Mouse (Mus musculus) hindbrain, embryonic 14.5 days (tissue): ENCODE measurements at regions not wholly inside any gene's neighbourhood (a gene's known extent, or its start where the extent isn't known, plus 50 kb on each side); places are given as distances from the start of the nearest gene placed in this dataset.

Source experiments
- ATAC-seq: fragments of 200-750 bp; cut with Nextera tagmentation; 2 replicates; pipeline ENCODE4 v1.8.0; 2017; ENCODE audit warnings: moderate number of reproducible peaks, mild to moderate bottlenecking, moderate TSS enrichment, moderate library complexity; ENCODE audit not compliant: low FRiP score
- DNase-seq: peaks from one replicate; pipeline ENCODE4 v3.0.0-alpha.2; 2015; ENCODE audit warnings: low spot score
- H3K27ac ChIP-seq: fragments of 300-500 bp; sonication (generic); 2 replicates; pipeline ENCODE4 v1.5.1; 2014; ENCODE audit warnings: mild to moderate bottlenecking, moderate library complexity
- H3K27me3 ChIP-seq: fragments of 300-500 bp; sonication (generic); 2 replicates; pipeline ENCODE4 v1.6.1; 2014; ENCODE audit warnings: mild to moderate bottlenecking, low read length, mixed read lengths; ENCODE audit not compliant: control insufficient read depth, insufficient read depth
- H3K36me3 ChIP-seq: fragments of 300-500 bp; sonication (generic); replicated peaks from 2 replicates; pipeline ENCODE4 v1.6.1; 2014; ENCODE audit not compliant: control insufficient read depth, insufficient read depth
- H3K4me1 ChIP-seq: fragments of 300-500 bp; sonication (generic); replicated peaks from 2 replicates; pipeline ENCODE4 v1.6.1; 2014; ENCODE audit warnings: antibody characterized with exemption, low read length, mixed read lengths; ENCODE audit not compliant: control insufficient read depth, insufficient read depth
- H3K4me2 ChIP-seq: fragments of 300-500 bp; sonication (generic); replicated peaks from 2 replicates; pipeline ENCODE4 v1.6.1; 2014; ENCODE audit warnings: mild to moderate bottlenecking, moderate library complexity
- H3K4me3 ChIP-seq: fragments of 300-500 bp; sonication (generic); replicated peaks from 2 replicates; pipeline ENCODE4 v1.5.1; 2014; ENCODE audit warnings: mild to moderate bottlenecking, low read length
- H3K9ac ChIP-seq: fragments of 300-500 bp; sonication (generic); 2 replicates; pipeline ENCODE4 v1.6.1; 2014
- H3K9me3 ChIP-seq: fragments of 300-500 bp; sonication (generic); 2 replicates; pipeline ENCODE4 v1.6.1; 2016; ENCODE audit warnings: low read length; ENCODE audit not compliant: control insufficient read depth
- WGBS: fragments of 180-500 bp; shearing (Covaris S2); extraction: QIAGEN DNeasy Blood & Tissue Kit; methylation state at CpG from one replicate; pipeline ENCODE4 v1.1.7; 2014; 5-methylcytosine and 5-hydroxymethylcytosine counted together

DNA sequence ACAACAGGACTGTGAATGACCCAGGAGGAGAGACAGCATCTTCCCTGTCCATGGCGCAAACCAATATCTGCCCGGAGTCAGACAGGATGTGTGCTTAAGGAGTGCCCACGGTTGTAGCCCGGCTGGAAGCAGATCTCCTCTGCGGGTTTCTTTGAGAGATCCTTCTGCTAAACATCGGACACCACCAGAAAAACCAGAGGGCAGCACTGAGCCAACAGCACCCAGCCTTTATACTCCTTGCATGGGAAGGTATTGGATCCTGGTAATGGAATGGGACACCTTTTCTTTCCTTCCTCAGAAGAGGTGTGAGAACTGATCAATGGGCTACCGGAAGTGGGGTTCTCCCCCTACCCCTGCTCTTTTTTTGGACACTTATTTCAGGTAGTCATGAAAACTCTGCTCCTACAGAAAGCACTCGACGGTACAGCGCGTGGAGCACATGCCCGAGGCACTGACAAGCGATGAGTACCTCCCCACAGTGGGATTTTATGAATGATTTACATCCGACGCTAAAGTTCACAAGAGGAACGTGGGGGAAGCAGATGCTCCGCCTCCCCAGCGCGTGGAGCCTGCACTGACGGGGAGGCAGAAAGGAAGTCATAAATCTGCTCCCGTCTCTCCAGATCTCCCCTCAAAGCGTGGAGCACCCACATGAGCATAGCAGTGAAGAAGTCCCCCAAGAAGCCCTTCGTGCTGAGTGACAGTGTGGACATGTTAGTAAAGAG is 278.9 kb downstream of the Vrk1 start:
- 79% methylated on average over 23 of the region's 23 CpGs for WGBS
- Histone ChIP-seq H3K4me1 (no peaks in the 10 kb centered on the region), H3K4me3 (no peak overlapping the region), H3K9ac (no peak overlapping the region), H3K4me2 (no peak overlapping the region), H3K27me3 (no peaks in the 10 kb centered on the region), H3K9me3 (no peaks in the 10 kb centered on the region), H3K36me3 (no peaks in the 10 kb centered on the region), H3K27ac (no peak overlapping the region)
- no peak for ATAC-seq
- DNase-seq: no peak

DNA sequence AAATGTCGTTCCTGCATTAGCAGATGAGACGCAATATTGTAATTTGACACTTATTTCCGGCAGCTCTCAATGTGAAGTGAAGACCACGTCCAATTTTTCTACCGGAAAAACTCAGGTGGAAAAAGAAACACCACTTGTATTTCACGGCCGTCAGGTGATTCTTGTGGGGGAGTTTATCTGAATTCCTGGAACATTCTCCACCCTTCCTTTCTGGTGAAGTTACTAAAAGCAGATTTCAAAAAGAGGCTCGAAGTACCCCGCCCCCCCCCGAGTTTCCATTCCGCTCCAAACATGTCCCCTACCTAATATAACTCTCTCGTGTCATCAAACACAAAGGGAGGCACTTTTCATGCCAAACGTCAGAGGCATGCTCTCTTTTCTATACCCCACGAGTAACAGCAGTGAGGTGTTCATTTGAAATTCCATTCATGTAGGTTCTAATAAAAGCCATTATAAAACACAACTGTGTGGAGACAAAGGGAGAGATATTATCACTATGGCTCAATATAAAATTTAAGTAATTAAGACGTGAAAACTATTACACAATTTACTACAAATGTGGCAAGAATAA is 281.5 kb downstream of the Vrk1 start:
- Histone ChIP-seq H3K36me3 (no peaks in the 10 kb centered on the region), H3K9ac (no peak overlapping the region), H3K4me2 (no peak overlapping the region), H3K9me3 (no peaks in the 10 kb centered on the region), H3K4me1 (no peaks in the 10 kb centered on the region), H3K27me3 (no peaks in the 10 kb centered on the region), H3K4me3 (no peak overlapping the region), H3K27ac (no peak overlapping the region)
- DNase-seq (no peak), ATAC-seq (no peak)
- 56% methylated on average over 15 of the region's 15 CpGs for WGBS

DNA sequence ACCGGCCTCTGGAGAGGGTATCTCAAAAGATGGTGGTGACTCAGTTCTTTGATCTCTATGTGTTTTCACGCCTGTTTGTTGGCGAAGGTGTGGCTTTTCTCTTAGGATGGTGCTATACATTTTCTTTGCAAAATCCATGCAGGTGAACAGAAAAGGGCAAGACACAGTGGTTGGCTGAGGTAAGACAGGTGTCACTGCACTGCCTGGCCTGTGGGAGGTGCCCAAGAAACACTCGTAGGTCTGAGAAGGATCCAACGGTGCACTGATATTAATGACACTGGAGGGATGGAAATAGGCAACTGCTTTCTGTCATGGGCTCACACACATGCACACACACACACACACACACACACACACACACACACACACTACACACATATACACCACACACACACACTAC is 283.1 kb downstream of the Vrk1 start:
- no peak for DNase-seq
- Histone ChIP-seq H3K9me3 (no peaks in the 10 kb centered on the region), H3K27me3 (no peaks in the 10 kb centered on the region), H3K4me3 (no peak overlapping the region), H3K27ac (no peak overlapping the region), H3K9ac (no peak overlapping the region), H3K4me2 (no peak overlapping the region), H3K4me1 (no peaks in the 10 kb centered on the region), H3K36me3 (no peaks in the 10 kb centered on the region)
- ATAC-seq: no peak
- WGBS: 61% methylated on average over 5 of the region's 5 CpGs

DNA sequence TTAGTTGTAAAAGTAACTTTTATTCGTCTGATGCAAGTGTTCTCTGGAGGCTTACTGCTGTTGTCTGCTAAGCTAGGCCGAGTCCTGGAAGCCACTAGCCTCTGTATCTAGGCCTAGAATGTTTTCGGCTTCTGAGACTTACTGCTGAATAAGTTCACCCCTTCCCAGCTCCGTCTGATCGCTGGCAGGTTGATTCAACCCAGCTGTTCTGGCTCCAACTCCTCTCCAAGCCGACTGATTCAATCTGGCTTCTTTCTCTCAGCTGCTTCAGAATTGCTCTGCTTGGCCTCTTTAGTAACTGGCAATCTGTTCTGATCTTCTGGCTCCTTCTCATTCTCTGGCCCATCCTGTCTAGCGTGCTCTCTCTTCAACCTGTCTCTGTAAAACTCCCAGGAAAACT is 285.6 kb downstream of the Vrk1 start:
- H3K4me1 ChIP-seq: no peaks in the 10 kb centered on the region
- H3K4me3 ChIP-seq: no peak overlapping the region
- WGBS: 81% methylated on average over 7 of the region's 7 CpGs
- DNase-seq (no peak), ATAC-seq (no peak)
- no peak overlapping the region for H3K27ac ChIP-seq
- no peaks in the 10 kb centered on the region for H3K9me3 ChIP-seq
- H3K9ac ChIP-seq: no peak overlapping the region
- no peak overlapping the region for H3K4me2 ChIP-seq
- H3K27me3 ChIP-seq: no peaks in the 10 kb centered on the region
- H3K36me3 ChIP-seq: no peaks in the 10 kb centered on the region

DNA sequence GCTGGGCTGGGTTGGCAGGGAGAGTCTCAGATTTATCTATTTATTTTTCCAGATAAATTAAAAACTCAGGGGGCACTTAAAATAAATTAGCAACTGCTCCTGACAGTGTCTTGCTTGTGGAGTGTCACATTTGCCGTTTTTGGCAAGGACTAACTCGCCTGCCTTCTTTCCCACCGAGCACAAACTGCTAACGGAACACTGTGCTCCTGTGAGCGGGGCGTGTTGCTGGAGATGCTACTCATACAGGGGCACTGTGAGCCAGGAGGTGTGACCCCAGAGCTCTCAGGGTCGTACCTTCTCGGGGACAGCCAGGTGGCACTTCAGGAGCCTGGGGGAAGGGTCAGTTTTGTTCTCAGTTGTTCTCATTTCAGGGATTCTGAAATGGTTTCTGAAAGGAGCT is 292.6 kb downstream of the Vrk1 start:
- H3K27ac ChIP-seq: no peak overlapping the region

DNA sequence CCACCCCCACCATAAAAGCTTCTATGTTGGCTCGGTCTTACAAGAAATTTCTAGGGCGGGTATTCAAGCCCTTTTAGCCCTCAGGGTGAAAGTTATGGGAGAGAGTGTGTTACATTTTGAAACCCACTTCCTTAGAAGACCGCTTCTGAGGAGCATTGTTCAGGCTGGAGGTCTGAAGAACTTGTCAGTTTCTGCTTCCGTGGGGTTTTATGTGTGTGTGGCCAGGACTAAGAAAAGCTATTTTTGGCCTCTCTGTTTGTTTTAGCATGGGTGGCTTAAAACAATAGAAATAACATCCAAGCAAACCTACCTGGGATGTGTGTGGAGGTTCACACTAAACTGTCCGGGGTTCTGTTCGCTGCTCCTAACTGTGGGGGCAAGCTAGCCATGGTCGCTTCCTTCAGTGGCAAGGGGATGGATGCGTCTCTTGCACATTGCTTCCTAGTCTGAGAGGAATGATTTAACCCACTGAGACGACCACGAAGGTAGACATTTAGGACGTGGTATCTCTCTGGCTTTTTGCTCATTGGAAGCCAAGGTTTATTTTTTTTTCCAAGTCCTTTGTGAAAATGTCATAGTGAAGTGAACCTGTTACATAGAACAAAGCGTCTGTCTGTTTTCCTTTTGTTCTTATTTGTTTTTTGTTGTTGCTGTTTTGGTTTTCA is 298.4 kb downstream of the Vrk1 start:
- Histone ChIP-seq H3K9ac (no peak overlapping the region), H3K27me3 (peaks cover 39% of the 10 kb centered on the region), H3K9me3 (no peaks in the 10 kb centered on the region), H3K4me1 (peaks cover 8% of the 10 kb centered on the region), H3K4me2 (no peak overlapping the region), H3K27ac (no peak overlapping the region), H3K4me3 (no peak overlapping the region), H3K36me3 (no peaks in the 10 kb centered on the region)
- 79% methylated on average over 12 of the region's 12 CpGs for WGBS
- ATAC-seq (no peak), DNase-seq (no peak)

More for the DNA sequence above, 292.6 kb downstream of the Vrk1 start:
- H3K36me3 ChIP-seq: no peaks in the 10 kb centered on the region
- DNase-seq (no peak), ATAC-seq (no peak)
- H3K4me2 ChIP-seq: no peak overlapping the region
- no peaks in the 10 kb centered on the region for H3K4me1 ChIP-seq
- 69% methylated on average over 8 of the region's 8 CpGs for WGBS
- H3K9me3 ChIP-seq: no peaks in the 10 kb centered on the region
- no peak overlapping the region; the same call in 1 of the 2 replicates for H3K9ac ChIP-seq
- H3K4me3 ChIP-seq: no peak overlapping the region
- H3K27me3 ChIP-seq: no peaks in the 10 kb centered on the region

DNA sequence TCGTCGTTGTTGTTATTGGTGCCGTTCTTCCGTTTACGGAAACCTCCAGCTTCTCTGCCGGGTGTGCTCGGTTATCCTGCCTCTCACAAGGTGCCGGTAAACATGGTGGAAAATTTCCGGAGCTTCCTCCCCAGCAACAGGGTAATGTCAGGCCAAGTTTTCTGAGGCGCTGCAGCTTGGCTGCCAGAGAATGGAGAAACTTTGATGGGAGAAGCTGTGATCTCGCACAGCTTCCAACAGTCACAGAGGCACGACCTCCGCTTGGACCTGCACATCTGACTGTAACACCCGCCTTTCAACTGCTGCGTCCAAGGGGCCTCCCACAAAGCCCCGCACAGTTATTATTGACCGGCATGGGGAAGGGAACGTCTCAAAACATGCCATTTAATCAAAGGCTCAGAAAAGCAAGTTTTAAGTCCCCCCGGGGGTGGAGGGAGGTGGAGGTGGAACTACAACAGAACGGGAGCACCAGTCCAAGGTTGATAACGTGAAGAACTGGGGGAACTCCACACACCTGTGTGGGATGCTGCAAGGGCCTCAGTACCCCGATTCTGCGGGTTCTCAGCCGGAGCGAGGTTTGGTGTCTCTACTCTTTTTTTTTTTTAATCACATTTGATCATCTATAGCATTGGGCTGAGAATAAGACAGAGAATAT is 299.1 kb downstream of the Vrk1 start:
- Histone ChIP-seq H3K4me2 (no peak overlapping the region), H3K9ac (no peak overlapping the region), H3K36me3 (no peaks in the 10 kb centered on the region), H3K27me3 (peaks cover 39% of the 10 kb centered on the region), H3K4me3 (no peak overlapping the region), H3K4me1 (peaks cover 8% of the 10 kb centered on the region), H3K9me3 (no peaks in the 10 kb centered on the region), H3K27ac (no peak overlapping the region)
- ATAC-seq (no peak), DNase-seq (no peak)
- 74% methylated on average over 25 of the region's 25 CpGs for WGBS

DNA sequence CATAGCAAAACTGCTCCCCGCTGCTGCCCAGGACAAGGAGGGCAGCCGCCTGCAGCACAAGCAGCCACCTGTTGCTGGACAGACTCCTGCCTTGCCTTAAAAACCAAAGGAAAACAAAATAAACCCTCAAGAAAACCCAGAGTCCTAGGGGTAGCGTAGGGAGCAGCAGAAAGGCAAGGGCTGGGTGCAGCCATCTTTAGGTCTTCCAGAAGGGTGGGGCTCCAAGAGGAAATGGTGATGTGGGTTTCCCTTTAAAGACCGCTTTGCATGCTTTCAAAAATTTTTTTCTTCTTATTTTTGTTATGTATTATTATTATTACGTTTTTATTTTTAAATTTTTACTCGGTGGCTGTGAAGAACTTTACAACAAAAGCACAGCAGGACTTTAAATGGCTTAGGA is 300.1 kb downstream of the Vrk1 start:
- ATAC-seq (no peak), DNase-seq (no peak)
- Histone ChIP-seq H3K27me3 (peaks cover 42% of the 10 kb centered on the region), H3K9ac (no peak overlapping the region), H3K27ac (no peak overlapping the region), H3K4me2 (peak overlapping the region; percentile 83), H3K4me1 (peaks cover 8% of the 10 kb centered on the region), H3K4me3 (no peak overlapping the region), H3K9me3 (no peaks in the 10 kb centered on the region), H3K36me3 (no peaks in the 10 kb centered on the region)
- 41% methylated on average over 6 of the region's 6 CpGs for WGBS

DNA sequence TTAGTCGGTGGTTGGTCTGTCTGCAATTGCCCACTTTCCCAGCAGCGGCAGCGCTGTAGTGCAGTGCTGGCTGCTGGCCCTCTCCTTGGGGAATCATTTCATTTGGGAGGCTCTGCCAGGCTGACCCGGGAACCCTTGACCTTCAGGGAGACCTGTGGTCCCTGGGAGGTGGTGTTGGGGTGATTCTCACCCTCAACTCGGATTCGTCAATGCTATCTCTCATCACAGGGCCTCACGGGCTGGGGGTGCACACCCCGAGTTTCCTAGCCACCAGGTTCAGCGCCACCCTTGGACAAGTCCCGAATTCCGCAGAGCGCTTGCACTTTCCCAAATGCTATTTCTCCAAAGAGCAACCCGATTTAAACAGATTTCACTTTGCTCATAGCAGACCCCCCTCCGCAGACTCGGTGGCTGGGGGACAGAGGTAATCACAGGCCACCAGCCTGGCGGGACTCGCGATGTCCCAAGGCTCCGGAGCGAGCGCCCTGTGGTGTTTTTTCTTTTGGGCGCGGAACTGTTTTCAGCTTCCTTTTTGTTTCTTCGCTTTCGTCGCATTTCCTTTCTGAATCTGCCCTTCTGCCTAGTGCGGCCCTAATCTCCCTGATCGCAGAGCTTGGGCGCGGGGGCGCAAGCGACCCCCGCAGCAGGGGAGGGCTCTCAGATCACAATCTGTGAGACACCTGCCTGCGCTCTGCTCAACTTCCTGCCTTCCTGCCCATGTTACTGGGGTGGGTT is 300.7 kb downstream of the Vrk1 start:
- Histone ChIP-seq H3K9ac (peak overlapping the region; percentile 55), H3K27me3 (peaks cover 44% of the 10 kb centered on the region), H3K4me2 (peak overlapping the region; percentile 83), H3K27ac (no peak overlapping the region), H3K4me1 (peaks cover 8% of the 10 kb centered on the region), H3K9me3 (no peaks in the 10 kb centered on the region), H3K36me3 (no peaks in the 10 kb centered on the region), H3K4me3 (peak overlapping the region; percentile 38)
- DNase-seq (peak; percentile 37), ATAC-seq (no peak)
- WGBS: under 1% methylated on average over 34 of the region's 34 CpGs
